ENCODE assay signal across 22 mouse cellular contexts in the genomic region with DNA sequence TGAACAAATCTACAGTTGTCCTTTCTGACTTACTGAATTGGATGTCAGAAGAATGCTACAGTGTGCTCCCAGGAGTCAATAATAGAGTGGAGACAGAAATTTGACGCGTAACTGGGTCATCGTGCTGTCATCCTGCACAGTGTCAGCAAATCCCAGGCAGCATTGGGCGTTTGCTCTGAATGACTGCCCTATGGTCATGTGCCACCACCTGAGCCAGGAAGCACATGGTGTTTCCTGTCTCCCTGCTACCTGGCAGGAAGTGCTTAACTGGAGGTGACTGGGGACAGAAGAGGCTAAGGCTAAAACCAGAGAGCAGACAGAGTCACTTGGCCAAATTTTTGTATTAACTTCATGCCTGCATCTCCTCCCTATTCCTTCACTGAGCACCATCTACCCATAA.
DNase-seq lines count a peak whose midpoint lies in the region.
"Had no signal": no experiment of that assay in that cellular context is flagged by ENCODE, and none has a peak within 500 bp of the region (broad histone marks: within the 10 kb centered on the region; RNA-seq: fewer than 3 reads in every experiment).

No protein-coding gene starts in this region.

- no peaks in the 10 kb centered on the region for H3K36me3 ChIP-seq in heart, embryonic 10.5 days
- no peaks in the 10 kb centered on the region for H3K36me3 ChIP-seq in macrophage (ENCODE audit: inconsistent target)
- no peaks in the 10 kb centered on the region for H3K36me3 ChIP-seq in splenic B cell, adult 2 months (ENCODE audit: control insufficient read depth, insufficient read depth, low read length, poor library complexity, severe bottlenecking)
- H3K36me3 ChIP-seq: embryonic facial prominence, embryonic 12.5 days; forebrain, embryonic 12.5 days; hindbrain, embryonic 13.5 days; limb, embryonic 13.5 days; lung, embryonic 15.5 days; stomach, embryonic 15.5 days had no signal

- no peaks in the 10 kb centered on the region for H3K79me2 ChIP-seq in macrophage (ENCODE audit: inconsistent target)

- peak; percentile 83 for DNase-seq in heart, adult 11 months
- no peak for DNase-seq in heart, embryonic 10.5 days (ENCODE audit: low spot score)
- peak; percentile 10 for DNase-seq in thymus, postnatal 25 days
- DNase-seq in thymus, postnatal 10 days (ENCODE audit: low spot score in 2 of 2): no peak
- DNase-seq in splenic B cell, adult 2 months (ENCODE audit: low read depth, low spot score): peak; percentile 20
- no peak for DNase-seq in kidney, adult 18-20 months
- DNase-seq in layer of hippocampus, adult 9-11 months: no peak
- DNase-seq: adrenal gland, postnatal 14 days; cerebellum, adult 11 months; cerebellum, adult 9-10 months; embryo, embryonic 11 days; forebrain, postnatal 0 days; heart, postnatal 36 days; kidney, postnatal 25 days had no signal

- no peaks in the 10 kb centered on the region for H3K9me3 ChIP-seq in heart, embryonic 10.5 days
- H3K9me3 ChIP-seq: embryonic facial prominence, embryonic 12.5 days; forebrain, embryonic 12.5 days; hindbrain, embryonic 13.5 days; limb, embryonic 13.5 days; lung, embryonic 15.5 days; stomach, embryonic 15.5 days had no signal

- H3K27ac ChIP-seq in heart, embryonic 10.5 days: no peak overlapping the region
- H3K27ac ChIP-seq in macrophage: 0 out of 2 replicates have a peak overlapping the region, but pooled peaks have one; percentile 2
- H3K27ac ChIP-seq: embryonic facial prominence, embryonic 12.5 days; forebrain, embryonic 12.5 days; hindbrain, embryonic 13.5 days; limb, embryonic 13.5 days; lung, embryonic 15.5 days; stomach, embryonic 15.5 days had no signal

- H3K4me1 ChIP-seq in heart, embryonic 10.5 days: no peaks in the 10 kb centered on the region
- H3K4me1 ChIP-seq: embryonic facial prominence, embryonic 12.5 days; forebrain, embryonic 12.5 days; hindbrain, embryonic 13.5 days; stomach, embryonic 15.5 days had no signal

- WGBS in heart, embryonic 10.5 days: 80% methylated on average over 4 of the region's 4 CpGs
- 82% methylated on average over 4 of the region's 4 CpGs for WGBS in macrophage (ENCODE audit: missing documents)

- no peak overlapping the region for H3K4me3 ChIP-seq in heart, embryonic 10.5 days
- no peak overlapping the region for H3K4me3 ChIP-seq in macrophage (ENCODE audit: inconsistent target)
- H3K4me3 ChIP-seq: embryonic facial prominence, embryonic 12.5 days; forebrain, embryonic 12.5 days; hindbrain, embryonic 13.5 days; limb, embryonic 13.5 days; lung, embryonic 15.5 days; stomach, embryonic 15.5 days had no signal

- no peaks in the 10 kb centered on the region for H3K27me3 ChIP-seq in heart, embryonic 10.5 days (ENCODE audit: insufficient read depth, poor library complexity, severe bottlenecking)
- no peaks in the 10 kb centered on the region for H3K27me3 ChIP-seq in splenic B cell, adult 2 months (ENCODE audit: control insufficient read depth, insufficient read depth, low read length, poor library complexity, severe bottlenecking)
- H3K27me3 ChIP-seq: embryonic facial prominence, embryonic 12.5 days; forebrain, embryonic 12.5 days; hindbrain, embryonic 13.5 days; limb, embryonic 13.5 days; lung, embryonic 15.5 days; Patski; stomach, embryonic 15.5 days had no signal

Comparison
In these comparisons a context has a peak if more than half of its experiments do, and no peak if none do; other contexts are left out.
1. DNase-seq: peak in heart, adult 11 months (single experiment), thymus, postnatal 25 days (single experiment) and splenic B cell, adult 2 months (single experiment); none in heart, embryonic 10.5 days (single experiment), thymus, postnatal 10 days (0 of 2), kidney, adult 18-20 months (single experiment) and layer of hippocampus, adult 9-11 months (single experiment).